Mouse (Mus musculus) MEL (cell line): ENCODE measurements around the gene Egfr. TPM values are rescaled to one million over a fixed set of nuclear protein-coding genes. Genes with fewer than 3 reads are reported as not detected.

Source experiments
- DNase-seq: peaks from one replicate; pipeline ENCODE4 v3.0.0; 2011; ENCODE audit warnings: low read depth, low spot score
- H3K27ac ChIP-seq: 2 replicates; pipeline ENCODE4 v1.5.1; 2012; ENCODE audit warnings: low read depth, mild to moderate bottlenecking, control low read depth, low read length, moderate library complexity; ENCODE audit not compliant: control insufficient read depth
- H3K27me3 ChIP-seq, 2 experiments: fragments of 150-350 bp in 1 of 2; sonication (generic) in 1 of 2; 2 replicates each; pipeline ENCODE4 v1.6.1; 2012; ENCODE audit warnings: low read length in 2 of 2, mild to moderate bottlenecking in 2 of 2, improper control_type of control experiment in 1 of 2, moderate library complexity in 1 of 2; ENCODE audit not compliant: insufficient read depth in 2 of 2, control insufficient read depth in 1 of 2
- H3K36me3 ChIP-seq, 2 experiments: 2 replicates each; pipeline ENCODE4 v1.6.1; 2012 to 2014; ENCODE audit warnings: low read length in 2 of 2, improper control_type of control experiment in 1 of 2, inconsistent platforms in 1 of 2, mild to moderate bottlenecking in 1 of 2; ENCODE audit not compliant: insufficient read depth in 2 of 2, control insufficient read depth in 1 of 2
- H3K4me1 ChIP-seq, 2 experiments: fragments of 150-350 bp in 1 of 2; sonication (generic) in 1 of 2; 2 replicates each; pipeline ENCODE4 v1.6.1; 2012; ENCODE audit warnings: low read length in 2 of 2, improper control_type of control experiment in 1 of 2, mild to moderate bottlenecking in 1 of 2; ENCODE audit not compliant: insufficient read depth in 2 of 2, control insufficient read depth in 1 of 2
- H3K4me3 ChIP-seq, 2 experiments: fragments of 150-350 bp in 1 of 2; sonication (generic) in 1 of 2; 2 replicates each; pipeline ENCODE4 v1.5.1; 2012; ENCODE audit warnings: low read depth in 2 of 2, low read length in 2 of 2, mild to moderate bottlenecking in 2 of 2, moderate library complexity in 2 of 2, control low read depth in 1 of 2, improper control_type of control experiment in 1 of 2; ENCODE audit not compliant: control insufficient read depth in 1 of 2, insufficient read depth in 1 of 2
- H3K79me2 ChIP-seq: 2 replicates; pipeline ENCODE4 v1.6.1; 2012; ENCODE audit warnings: mild to moderate bottlenecking, low read length, moderate library complexity; ENCODE audit not compliant: control insufficient read depth, poor library complexity, insufficient read depth
- H3K9ac ChIP-seq: 2 replicates; pipeline ENCODE4 v1.6.1; 2012; ENCODE audit warnings: low read depth, mild to moderate bottlenecking, control low read depth, low read length, moderate library complexity; ENCODE audit not compliant: control insufficient read depth, poor library complexity, severe bottlenecking
- H3K9me3 ChIP-seq: fragments of 150-350 bp; sonication (generic); replicated peaks from 2 replicates; pipeline ENCODE4 v1.6.1; 2012; ENCODE audit warnings: mild to moderate bottlenecking, low read length, improper control_type of control experiment, moderate library complexity; ENCODE audit not compliant: insufficient read depth
- CHD1 ChIP-seq: IDR thresholded peaks from 2 replicates; pipeline ENCODE4 v1.6.1; 2012; ENCODE audit warnings: low read depth, mild to moderate bottlenecking, inconsistent platforms, low read length, improper control_type of control experiment
- CTCF ChIP-seq, 3 experiments: IDR thresholded peaks in 2 of 3; conservative IDR thresholded peaks in 1 of 3; 2 replicates each; pipeline ENCODE4 v1.5.1; 2011 to 2012; ENCODE audit warnings: low read length in 3 of 3, low read depth in 2 of 3, mild to moderate bottlenecking in 2 of 3, improper control_type of control experiment in 1 of 3, inconsistent platforms in 1 of 3, mixed read lengths in 1 of 3, moderate library complexity in 1 of 3; ENCODE audit not compliant: control insufficient read depth in 1 of 3, insufficient read depth in 1 of 3, poor library complexity in 1 of 3, severe bottlenecking in 1 of 3
- E2F4 ChIP-seq: IDR thresholded peaks from 2 replicates; pipeline ENCODE4 v1.6.1; 2011; ENCODE audit warnings: low read depth, low read length, improper control_type of control experiment, borderline replicate concordance
- ELF1 ChIP-seq: IDR thresholded peaks from 2 replicates; pipeline ENCODE4 v1.6.1; 2014; ENCODE audit warnings: low read depth, mild to moderate bottlenecking, inconsistent platforms, low read length, improper control_type of control experiment, moderate library complexity
- EP300 ChIP-seq, 2 experiments: IDR thresholded peaks; 2 replicates each; pipeline ENCODE4 v1.6.1; 2011; ENCODE audit warnings: improper control_type of control experiment in 2 of 2, low read length in 2 of 2, low read depth in 1 of 2, mild to moderate bottlenecking in 1 of 2
- ETS1 ChIP-seq: IDR thresholded peaks from 2 replicates; pipeline ENCODE4 v1.6.1; 2012; ENCODE audit warnings: low read depth, mild to moderate bottlenecking, inconsistent platforms, low read length, improper control_type of control experiment, moderate library complexity
- GABPA ChIP-seq: IDR thresholded peaks from 2 replicates; pipeline ENCODE4 v1.6.1; 2012; ENCODE audit warnings: low read depth, mild to moderate bottlenecking, inconsistent platforms, low read length, improper control_type of control experiment, moderate library complexity
- HCFC1 ChIP-seq: IDR thresholded peaks from 2 replicates; pipeline ENCODE4 v1.6.1; 2012; ENCODE audit warnings: low read depth, mild to moderate bottlenecking, inconsistent platforms, low read length, improper control_type of control experiment, moderate library complexity
- KAT2A ChIP-seq: conservative IDR thresholded peaks from 2 replicates; pipeline ENCODE4 v1.6.1; 2012; ENCODE audit warnings: low read depth, low read length, improper control_type of control experiment, inconsistent platforms
- MAX ChIP-seq: IDR thresholded peaks from 2 replicates; pipeline ENCODE4 v1.6.1; 2011; ENCODE audit warnings: low read length, improper control_type of control experiment
- MEF2A ChIP-seq: IDR thresholded peaks from 2 replicates; pipeline ENCODE4 v1.6.1; 2014; ENCODE audit warnings: low read depth, mild to moderate bottlenecking, inconsistent platforms, low read length, improper control_type of control experiment; ENCODE audit not compliant: poor library complexity, insufficient replicate concordance, severe bottlenecking; ENCODE audit errors: extremely low read depth
- MXI1 ChIP-seq: IDR thresholded peaks from 2 replicates; pipeline ENCODE4 v1.6.1; 2011; ENCODE audit warnings: mild to moderate bottlenecking, low read depth, low read length, improper control_type of control experiment
- MYB ChIP-seq: IDR thresholded peaks from 2 replicates; pipeline ENCODE4 v1.6.1; 2011; ENCODE audit warnings: mild to moderate bottlenecking, low read depth, low read length, improper control_type of control experiment
- MYC ChIP-seq: IDR thresholded peaks from 2 replicates; pipeline ENCODE4 v1.6.1; 2011; ENCODE audit warnings: low read depth, mild to moderate bottlenecking, low read length, improper control_type of control experiment, moderate library complexity
- POLR2AphosphoS2 ChIP-seq: IDR thresholded peaks from 2 replicates; pipeline ENCODE4 v1.6.1; 2011; ENCODE audit warnings: low read length, improper control_type of control experiment
- RCOR1 ChIP-seq: IDR thresholded peaks from 2 replicates; pipeline ENCODE4 v1.6.1; 2012; ENCODE audit warnings: low read depth, mild to moderate bottlenecking, inconsistent platforms, low read length, improper control_type of control experiment
- TAL1 ChIP-seq: IDR thresholded peaks from 2 replicates; pipeline ENCODE4 v1.6.1; 2012; ENCODE audit warnings: mild to moderate bottlenecking, inconsistent platforms, low read length, moderate library complexity, mixed read lengths
- UBTF ChIP-seq: IDR thresholded peaks from 2 replicates; pipeline ENCODE4 v1.6.1; 2012; ENCODE audit warnings: low read depth, mild to moderate bottlenecking, inconsistent platforms, low read length, improper control_type of control experiment, moderate library complexity, borderline replicate concordance; ENCODE audit not compliant: insufficient read depth
- USF2 ChIP-seq, 2 experiments: IDR thresholded peaks; 2 replicates each; pipeline ENCODE4 v1.6.1; 2011 to 2012; ENCODE audit warnings: improper control_type of control experiment in 2 of 2, low read length in 2 of 2, borderline replicate concordance in 1 of 2, inconsistent platforms in 1 of 2, low read depth in 1 of 2, mild to moderate bottlenecking in 1 of 2; ENCODE audit not compliant: insufficient read depth in 1 of 2
- ZKSCAN1 ChIP-seq: IDR thresholded peaks from 2 replicates; pipeline ENCODE4 v1.6.1; 2012; ENCODE audit warnings: low read depth, mild to moderate bottlenecking, inconsistent platforms, low read length, improper control_type of control experiment, moderate library complexity
- ZNF384 ChIP-seq: IDR thresholded peaks from 2 replicates; pipeline ENCODE4 v1.6.1; 2012; ENCODE audit warnings: low read depth, mild to moderate bottlenecking, inconsistent platforms, low read length, improper control_type of control experiment
- polyA plus RNA-seq, 2 experiments: library from polyadenylated mRNA; stranded (reverse) in 1 of 2; unstranded in 1 of 2; fragments of >175 nt in 1 of 2; fragments of >200 nt in 1 of 2; gene quantifications; 2 replicates each; pipeline versions ENCODE4 v1.2.1 to v1.2.4; 2012; ENCODE audit warnings: low replicate concordance in 2 of 2, low read depth in 1 of 2; ENCODE audit not compliant: insufficient read length in 2 of 2, insufficient read depth in 1 of 2, missing spikeins in 1 of 2
- total RNA-seq: library from RNA; depleted of rRNA; stranded (reverse); fragments of 300-350 nt; gene quantifications from 2 replicates; pipeline ENCODE4 v1.2.3, GENCODE M21; 2012

Egfr gene
- total and polyA plus RNA-seq, 3 experiments, result not detected

DNA sequence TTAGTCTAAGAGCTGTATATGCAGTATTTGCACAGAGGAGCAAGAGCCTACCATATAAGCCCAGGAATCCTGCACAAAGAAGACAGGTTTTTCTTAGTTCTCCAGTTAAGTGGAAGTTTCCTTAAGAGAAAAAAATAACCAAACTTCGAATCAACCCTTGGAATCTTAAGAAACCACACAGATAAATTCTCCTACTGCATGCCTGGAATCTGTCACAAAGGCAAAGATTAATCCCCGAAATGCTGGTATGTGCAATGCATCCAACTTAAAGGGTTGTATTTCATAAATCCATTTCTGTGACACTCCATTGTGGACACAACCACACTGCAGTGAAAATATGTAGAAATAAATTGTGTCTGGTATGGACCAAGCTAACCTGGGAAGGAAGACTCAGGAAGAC, 102.1 kb downstream of the Egfr start:
- Histone ChIP-seq H3K36me3 (no peaks in the 10 kb centered on the region), H3K27ac (no peak overlapping the region), H3K4me3 (no peak overlapping the region), H3K27me3 (peaks cover 0 to 3% of the 10 kb centered on the region in 2 experiments; a peak in 2 of 4 replicates), H3K9me3 (no peaks in the 10 kb centered on the region), H3K79me2 (no peaks in the 10 kb centered on the region)
- DNase-seq, result no peak
- TF ChIP-seq MEF2A (no peak), RCOR1 (no peak), CHD1 (no peak), EP300 (IDR thresholded peaks at IDR 0.05; ENCODE audit: low read depth in 1 of 2, low read length in 2 of 2) (no peak), HCFC1 (no peak), ZKSCAN1 (no peak), E2F4 (no peak), ZNF384 (no peak), MYC (no peak), GABPA (no peak), MAX (no peak), KAT2A (no peak), MYB (no peak), POLR2AphosphoS2 (no peak), TAL1 (no peak), ELF1 (no peak), ETS1 (no peak), USF2 (IDR thresholded peaks at IDR 0.05; ENCODE audit: borderline replicate concordance in 1 of 2, insufficient read depth in 1 of 2, low read depth in 1 of 2, low read length in 2 of 2) (no peak), CTCF (IDR thresholded peaks at IDR 0.05 in 2 of 3, conservative IDR thresholded peaks at IDR 0.05 in 1 of 3; ENCODE audit: control insufficient read depth in 1 of 3, insufficient read depth in 1 of 3, low read depth in 2 of 3, low read length in 3 of 3, poor library complexity in 1 of 3, severe bottlenecking in 1 of 3) (no peak), UBTF (no peak)
- TF ChIP-seq, all 39 proteins: peak for 0
- H3K4me1 ChIP-seq, result no peaks in the 10 kb centered on the region
- H3K9ac ChIP-seq, result no peak overlapping the region

DNA sequence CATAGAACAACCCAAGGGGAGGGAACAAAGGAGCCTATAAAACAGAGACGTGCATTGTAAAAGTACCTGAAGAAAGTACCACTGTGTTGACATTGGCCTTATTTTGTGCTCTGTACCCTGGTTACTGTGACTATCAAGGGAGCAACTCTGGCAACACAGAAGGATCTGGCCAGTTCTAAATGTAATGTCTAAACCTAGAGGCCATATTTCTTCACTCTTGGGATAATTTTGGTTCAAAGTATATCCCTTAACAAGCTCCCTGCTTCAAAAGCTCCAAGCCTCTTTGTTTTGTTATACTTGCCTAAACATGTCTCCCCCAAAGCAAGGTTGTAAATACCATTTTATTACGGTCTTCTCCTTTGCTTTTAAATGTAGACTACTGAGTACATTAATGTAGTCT, 105.3 kb downstream of the Egfr start:
- H3K27ac ChIP-seq, result no peak overlapping the region
- TF ChIP-seq MEF2A (no peak), TAL1 (no peak), EP300 (IDR thresholded peaks at IDR 0.05; ENCODE audit: low read depth in 1 of 2, low read length in 2 of 2) (no peak), MYC (no peak), ETS1 (no peak), MXI1 (no peak)
- TF ChIP-seq, all 39 proteins: peak for 0
- Histone ChIP-seq H3K4me3 (no peak overlapping the region), H3K4me1 (no peaks in the 10 kb centered on the region), H3K9ac (no peak overlapping the region), H3K27me3 (peaks cover 0 to 2% of the 10 kb centered on the region in 2 experiments; a peak in 2 of 4 replicates), H3K36me3 (no peaks in the 10 kb centered on the region), H3K9me3 (no peaks in the 10 kb centered on the region), H3K79me2 (no peaks in the 10 kb centered on the region)
- DNase-seq, result no peak
